Mouse (Mus musculus) forebrain, embryonic 16.5 days (tissue): ENCODE measurements around the gene Hs6st3. TPM values are rescaled to one million over a fixed set of nuclear protein-coding genes. Genes with fewer than 3 reads are reported as not detected.

Source experiments
- ATAC-seq: fragments of 200-750 bp; cut with Nextera tagmentation; 2 replicates; pipeline ENCODE4 v1.8.0; 2017; ENCODE audit warnings: mild to moderate bottlenecking, moderate library complexity
- H3K27ac ChIP-seq: fragments of 300-500 bp; sonication (generic); 2 replicates; pipeline ENCODE4 v1.5.1; 2014; ENCODE audit warnings: low read length, control low read depth
- H3K27me3 ChIP-seq: fragments of 300-500 bp; sonication (generic); replicated peaks from 2 replicates; pipeline ENCODE4 v1.6.1; 2014; ENCODE audit warnings: low read length; ENCODE audit not compliant: control insufficient read depth, insufficient read depth
- H3K36me3 ChIP-seq: fragments of 300-500 bp; sonication (generic); 2 replicates; pipeline ENCODE4 v1.6.1; 2014; ENCODE audit not compliant: control insufficient read depth, insufficient read depth
- H3K4me1 ChIP-seq: fragments of 300-500 bp; sonication (generic); replicated peaks from 2 replicates; pipeline ENCODE4 v1.6.1; 2014; ENCODE audit warnings: low read length; ENCODE audit not compliant: control insufficient read depth, insufficient read depth
- H3K4me2 ChIP-seq: fragments of 300-500 bp; sonication (generic); 2 replicates; pipeline ENCODE4 v1.6.1; 2014; ENCODE audit warnings: mild to moderate bottlenecking, low read length, control low read depth
- H3K4me3 ChIP-seq: fragments of 300-500 bp; sonication (generic); replicated peaks from 2 replicates; pipeline ENCODE4 v1.5.1; 2014; ENCODE audit warnings: mild to moderate bottlenecking, low read length, control low read depth
- H3K9ac ChIP-seq: fragments of 300-500 bp; sonication (generic); replicated peaks from 2 replicates; pipeline ENCODE4 v1.6.1; 2014; ENCODE audit warnings: low read depth, low read length, control low read depth
- H3K9me3 ChIP-seq: fragments of 300-500 bp; sonication (generic); 2 replicates; pipeline ENCODE4 v1.6.1; 2016; ENCODE audit warnings: low read length; ENCODE audit not compliant: control insufficient read depth
- WGBS: fragments of 180-500 bp; shearing (Covaris S2); extraction: QIAGEN DNeasy Blood & Tissue Kit; methylation state at CpG from one replicate; pipeline ENCODE4 v1.1.7; 2014; 5-methylcytosine and 5-hydroxymethylcytosine counted together
- polyA plus RNA-seq: library from polyadenylated mRNA; unstranded; fragments of >200 nt; fragmentation: Nextera tagmentation; extraction: Ambion mirVana; gene quantifications from 2 replicates; pipeline ENCODE4 v1.2.1, GENCODE M21; 2015

Gene Hs6st3
- polyA plus RNA-seq, 1 experiment from 2014 or later: 0.87 TPM

- 94% methylated on average over 4 of the region's 4 CpGs for WGBS
- Histone ChIP-seq H3K4me1 (no peaks in the 10 kb centered on the region), H3K9me3 (no peaks in the 10 kb centered on the region), H3K36me3 (no peaks in the 10 kb centered on the region), H3K4me3 (no peak overlapping the region), H3K4me2 (no peak overlapping the region), H3K27me3 (no peaks in the 10 kb centered on the region), H3K27ac (no peak overlapping the region), H3K9ac (no peak overlapping the region)
- ATAC-seq: no peak
Observed at GRCm38 (mm10) chr14:119813898-119814297, 675.8 kb downstream of the Hs6st3 start.

- no peak overlapping the region for H3K4me3 ChIP-seq
- H3K4me1 ChIP-seq: no peaks in the 10 kb centered on the region
- H3K9ac ChIP-seq: no peak overlapping the region
- H3K27ac ChIP-seq: no peak overlapping the region
- H3K27me3 ChIP-seq: no peaks in the 10 kb centered on the region
- H3K36me3 ChIP-seq: no peaks in the 10 kb centered on the region
- WGBS: 72% methylated on average over 5 of the region's 5 CpGs
- ATAC-seq: no peak
- no peak overlapping the region for H3K4me2 ChIP-seq
- no peaks in the 10 kb centered on the region for H3K9me3 ChIP-seq
Observed at GRCm38 (mm10) chr14:119815616-119816015, 677.5 kb downstream of the Hs6st3 start.

- no peak overlapping the region for H3K9ac ChIP-seq
- no peak for ATAC-seq
- H3K27me3 ChIP-seq: no peaks in the 10 kb centered on the region
- no peaks in the 10 kb centered on the region for H3K9me3 ChIP-seq
- no peak overlapping the region for H3K27ac ChIP-seq
- H3K4me3 ChIP-seq: no peak overlapping the region
- no peaks in the 10 kb centered on the region for H3K36me3 ChIP-seq
- WGBS: 57% methylated on average over 6 of the region's 6 CpGs
- H3K4me2 ChIP-seq: no peak overlapping the region
- H3K4me1 ChIP-seq: no peaks in the 10 kb centered on the region
Observed at GRCm38 (mm10) chr14:119820562-119820961, 682.4 kb downstream of the Hs6st3 start.

GRCm38 (mm10) chr14:119831165-119832011 lies 693.2 kb downstream of the Hs6st3 start:
- Histone ChIP-seq H3K4me1 (peaks cover 8% of the 10 kb centered on the region), H3K4me3 (peak overlapping the region; percentile 21; the same call in 1 of the 2 replicates)
- peak; percentile 76 for ATAC-seq

GRCm38 (mm10) chr14:119832012-119832325 lies 693.8 kb downstream of the Hs6st3 start:
- H3K27ac ChIP-seq: no peak overlapping the region
- no peaks in the 10 kb centered on the region for H3K27me3 ChIP-seq
- no peaks in the 10 kb centered on the region for H3K9me3 ChIP-seq
- H3K36me3 ChIP-seq: no peaks in the 10 kb centered on the region
- H3K9ac ChIP-seq: no peak overlapping the region
- ATAC-seq: no peak; the same call in 1 of the 2 replicates
- 62% methylated on average over 7 of the region's 7 CpGs for WGBS
- peaks cover 8% of the 10 kb centered on the region for H3K4me1 ChIP-seq
- H3K4me2 ChIP-seq: peak overlapping the region; percentile 40
- H3K4me3 ChIP-seq: peak overlapping the region; percentile 21; the same call in 1 of the 2 replicates

More at GRCm38 (mm10) chr14:119831165-119832011, 693.2 kb downstream of the Hs6st3 start:
- Histone ChIP-seq H3K9me3 (no peaks in the 10 kb centered on the region), H3K27me3 (no peaks in the 10 kb centered on the region), H3K4me2 (peak overlapping the region; percentile 40), H3K36me3 (no peaks in the 10 kb centered on the region), H3K27ac (no peak overlapping the region), H3K9ac (no peak overlapping the region)
- 42% methylated on average over 19 of the region's 19 CpGs for WGBS

- H3K9ac ChIP-seq: no peak overlapping the region
- no peak overlapping the region for H3K4me3 ChIP-seq
- peak; percentile 55 for ATAC-seq
- no peaks in the 10 kb centered on the region for H3K27me3 ChIP-seq
- no peak overlapping the region for H3K27ac ChIP-seq
- no peak overlapping the region for H3K4me2 ChIP-seq
- no peaks in the 10 kb centered on the region for H3K9me3 ChIP-seq
- peaks cover 8% of the 10 kb centered on the region for H3K4me1 ChIP-seq
- 62% methylated on average over 9 of the region's 9 CpGs for WGBS
- no peaks in the 10 kb centered on the region for H3K36me3 ChIP-seq
Observed at GRCm38 (mm10) chr14:119832940-119833339, 694.8 kb downstream of the Hs6st3 start.

GRCm38 (mm10) chr14:119834008-119834700 lies 696.0 kb downstream of the Hs6st3 start:
- Histone ChIP-seq H3K9me3 (no peaks in the 10 kb centered on the region), H3K27me3 (no peaks in the 10 kb centered on the region), H3K4me3 (no peak overlapping the region), H3K4me1 (peaks cover 8% of the 10 kb centered on the region), H3K36me3 (no peaks in the 10 kb centered on the region), H3K9ac (no peak overlapping the region), H3K4me2 (no peak overlapping the region), H3K27ac (no peak overlapping the region)
- ATAC-seq: no peak
- WGBS: 37% methylated on average over 8 of the region's 8 CpGs

- no peaks in the 10 kb centered on the region for H3K9me3 ChIP-seq
- 80% methylated on average over 3 of the region's 3 CpGs for WGBS
- no peak overlapping the region for H3K9ac ChIP-seq
- H3K4me1 ChIP-seq: peaks cover 8% of the 10 kb centered on the region
- H3K36me3 ChIP-seq: no peaks in the 10 kb centered on the region
- no peak overlapping the region for H3K4me2 ChIP-seq
- H3K27me3 ChIP-seq: no peaks in the 10 kb centered on the region
- no peak overlapping the region for H3K27ac ChIP-seq
- no peak overlapping the region for H3K4me3 ChIP-seq
- ATAC-seq: no peak
Observed at GRCm38 (mm10) chr14:119836051-119836450, 697.9 kb downstream of the Hs6st3 start.

GRCm38 (mm10) chr14:119847540-119847939 lies 709.4 kb downstream of the Hs6st3 start:
- no peak for ATAC-seq
- peaks cover 5% of the 10 kb centered on the region for H3K4me1 ChIP-seq
- no peak overlapping the region for H3K4me2 ChIP-seq
- H3K27me3 ChIP-seq: no peaks in the 10 kb centered on the region
- 83% methylated on average over 12 of the region's 12 CpGs for WGBS
- no peak overlapping the region for H3K27ac ChIP-seq
- no peaks in the 10 kb centered on the region for H3K36me3 ChIP-seq
- H3K9ac ChIP-seq: no peak overlapping the region
- no peak overlapping the region for H3K4me3 ChIP-seq
- no peaks in the 10 kb centered on the region for H3K9me3 ChIP-seq
